Mouse (Mus musculus) neural tube, embryonic 12.5 days (tissue): ENCODE data around the gene Ccl4. TPM values are rescaled to one million over a fixed set of nuclear protein-coding genes. Genes with fewer than 3 reads are reported as not detected.

Source experiments
- ATAC-seq: fragments of 200-750 bp; cut with Nextera tagmentation; 2 replicates; pipeline ENCODE4 v1.8.0; 2017; ENCODE audit warnings: low read depth, mild to moderate bottlenecking, moderate TSS enrichment, moderate library complexity; ENCODE audit not compliant: low FRiP score
- H3K27ac ChIP-seq: fragments of 300-500 bp; sonication (generic); 2 replicates; pipeline ENCODE4 v1.5.1; 2016
- H3K27me3 ChIP-seq: fragments of 300-500 bp; sonication (generic); replicated peaks from 2 replicates; pipeline ENCODE4 v1.6.1; 2016; ENCODE audit warnings: mild to moderate bottlenecking
- H3K36me3 ChIP-seq: fragments of 300-500 bp; sonication (generic); 2 replicates; pipeline ENCODE4 v1.6.1; 2016; ENCODE audit warnings: mild to moderate bottlenecking
- H3K4me1 ChIP-seq: fragments of 300-500 bp; sonication (generic); 2 replicates; pipeline ENCODE4 v1.6.1; 2016
- H3K4me2 ChIP-seq: fragments of 300-500 bp; sonication (generic); replicated peaks from 2 replicates; pipeline ENCODE4 v1.6.1; 2016; ENCODE audit warnings: mild to moderate bottlenecking
- H3K4me3 ChIP-seq: fragments of 300-500 bp; sonication (generic); 2 replicates; pipeline ENCODE4 v1.5.1; 2016
- H3K9ac ChIP-seq: fragments of 300-500 bp; sonication (generic); 2 replicates; pipeline ENCODE4 v1.6.1; 2016; ENCODE audit warnings: mild to moderate bottlenecking
- H3K9me3 ChIP-seq: fragments of 300-500 bp; sonication (generic); 2 replicates; pipeline ENCODE4 v1.6.1; 2016; ENCODE audit warnings: mild to moderate bottlenecking
- WGBS: fragments of 180-500 bp; shearing (Covaris S2); methylation state at CpG from one replicate; pipeline ENCODE4 v1.1.7; 2016; 5-methylcytosine and 5-hydroxymethylcytosine counted together
- polyA plus RNA-seq: library from polyadenylated mRNA; unstranded; fragments of >200 nt; fragmentation: Nextera tagmentation; extraction: Ambion mirVana; gene quantifications from 2 replicates; pipeline ENCODE4 v1.2.1, GENCODE M21; 2016

The Ccl4 gene
- polyA plus RNA-seq, result 0.42 and 0.55 TPM in 2 replicates

DNA sequence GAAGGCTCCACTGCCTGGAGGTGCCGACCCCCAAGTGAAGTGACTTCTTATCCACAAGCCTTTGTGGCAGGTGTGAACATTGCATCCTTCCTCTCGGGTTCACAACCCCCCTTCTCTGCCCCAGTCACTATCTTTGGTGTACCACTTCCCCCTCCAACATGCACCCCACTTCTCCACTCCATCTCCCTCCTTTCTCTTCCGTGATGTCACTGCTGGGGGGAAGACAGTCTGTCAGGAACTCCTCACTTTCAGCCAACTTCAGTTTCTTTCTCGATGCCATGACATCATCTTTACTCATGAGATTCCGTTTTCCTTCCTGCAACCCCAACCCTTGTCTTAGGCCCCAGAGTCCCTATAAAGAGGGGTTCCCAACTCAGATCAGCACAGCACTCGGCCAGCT lies at the start of gene Ccl4:
TSS of gene Ccl4 (plus strand) at position 381 of the 400 bp plus-strand sequence.
- Histone ChIP-seq H3K36me3 (no peaks in the 10 kb centered on the region), H3K27me3 (no peaks in the 10 kb centered on the region), H3K4me2 (no peak within 1 kb of the TSS), H3K4me3 (no peak within 1 kb of the TSS), H3K27ac (no peak within 1 kb of the TSS), H3K4me1 (no peaks in the 10 kb centered on the region), H3K9me3 (no peaks in the 10 kb centered on the region), H3K9ac (no peak within 1 kb of the TSS)
- whole genome bisulfite sequencing, result 86% methylated on average over 6 of the region's 6 CpGs
- no peak for ATAC-seq

DNA sequence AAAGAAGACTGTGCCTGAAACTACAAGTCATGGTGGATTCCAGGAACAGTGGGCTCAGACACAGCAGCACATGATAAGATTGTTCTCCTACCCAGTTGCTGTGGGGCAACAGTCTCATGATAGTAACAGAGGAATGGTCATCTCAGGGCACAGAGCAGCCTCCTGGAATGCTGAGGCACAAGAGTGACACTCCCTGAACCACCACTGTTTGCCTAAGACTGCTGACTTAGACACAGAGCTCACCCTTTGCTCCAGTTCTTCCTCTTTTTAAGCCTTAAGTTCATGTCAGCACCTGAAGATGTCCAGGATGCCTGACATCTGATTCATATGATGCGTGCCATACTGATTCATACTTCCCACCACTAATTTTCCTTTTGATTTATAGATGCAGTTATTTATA lies 45.8 kb upstream of the Ccl4 start:
- Histone ChIP-seq H3K9me3 (no peaks in the 10 kb centered on the region), H3K9ac (no peak overlapping the region), H3K4me1 (no peaks in the 10 kb centered on the region), H3K4me2 (no peak overlapping the region), H3K4me3 (no peak overlapping the region), H3K27ac (no peak overlapping the region), H3K27me3 (no peaks in the 10 kb centered on the region), H3K36me3 (no peaks in the 10 kb centered on the region)
- 90% methylated on average over 1 of the region's 1 CpGs for WGBS
- ATAC-seq, result no peak

DNA sequence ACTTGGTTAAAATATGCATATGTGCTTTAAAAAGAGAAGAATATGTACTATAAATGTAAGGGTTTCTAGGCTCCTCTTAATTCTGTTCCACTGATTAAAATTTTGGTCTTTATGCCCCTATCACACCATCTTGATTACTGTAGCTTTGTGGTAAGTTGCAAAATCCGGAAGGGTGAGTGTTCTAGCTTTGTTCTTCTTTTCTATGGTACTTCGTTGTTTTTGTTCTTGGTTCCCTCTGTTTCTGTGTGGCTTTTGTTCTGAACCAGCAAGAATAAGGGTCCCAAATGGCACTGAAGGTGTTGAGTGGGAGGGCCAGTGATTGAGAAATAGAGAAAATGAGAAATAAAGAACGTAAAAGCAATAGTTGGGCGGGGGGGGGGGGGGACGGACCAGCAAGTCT lies 44.1 kb upstream of the Ccl4 start:
- Histone ChIP-seq H3K36me3 (no peaks in the 10 kb centered on the region), H3K9me3 (no peaks in the 10 kb centered on the region), H3K27me3 (no peaks in the 10 kb centered on the region), H3K4me1 (no peaks in the 10 kb centered on the region), H3K4me3 (no peak overlapping the region), H3K4me2 (no peak overlapping the region), H3K9ac (no peak overlapping the region), H3K27ac (no peak overlapping the region)
- no peak for ATAC-seq
- 68% methylated on average over 4 of the region's 5 CpGs for WGBS

DNA sequence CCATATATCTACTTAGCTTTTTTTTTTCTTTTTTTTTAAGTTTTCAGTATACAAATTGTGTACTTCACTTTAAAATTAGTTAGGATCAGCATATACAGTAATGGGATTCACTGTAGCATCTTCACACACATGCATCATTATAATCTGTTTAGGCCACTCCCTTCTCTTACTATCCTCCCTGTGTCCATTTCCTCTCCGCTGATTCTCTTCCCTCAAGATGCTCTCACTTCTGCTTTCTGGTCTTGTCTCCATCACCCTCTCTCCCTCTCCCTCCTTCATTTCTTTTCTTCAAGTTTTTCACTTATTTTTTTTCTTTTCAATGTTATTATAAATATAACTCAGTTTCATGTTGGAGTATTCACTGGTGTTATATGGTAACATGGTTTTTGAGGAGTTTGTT lies 43.3 kb upstream of the Ccl4 start:
- H3K4me2 ChIP-seq, result no peak overlapping the region
- no peaks in the 10 kb centered on the region for H3K9me3 ChIP-seq
- WGBS, result 97% methylated on average over 1 of the region's 1 CpGs

DNA sequence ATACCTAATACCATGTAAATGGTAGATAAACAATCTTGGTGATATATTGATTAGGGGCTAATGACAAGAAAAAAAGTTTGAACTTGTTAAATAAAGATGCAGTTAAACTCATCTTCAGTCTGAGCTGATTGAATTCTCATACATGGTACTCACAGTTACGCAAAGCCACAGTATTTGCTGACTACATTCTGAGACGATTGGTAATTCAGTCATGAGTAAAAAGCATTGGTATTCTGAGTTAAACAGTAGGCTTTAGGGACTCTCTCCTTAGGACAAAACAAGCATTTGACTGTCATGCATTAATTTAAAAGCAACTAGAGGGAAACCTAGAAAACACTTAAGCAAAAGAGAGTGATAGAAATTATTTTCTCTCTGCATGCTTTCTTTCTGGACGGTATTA lies 38.8 kb upstream of the Ccl4 start:
- Histone ChIP-seq H3K27ac (no peak overlapping the region), H3K4me1 (no peaks in the 10 kb centered on the region), H3K4me3 (no peak overlapping the region), H3K27me3 (no peaks in the 10 kb centered on the region), H3K4me2 (no peak overlapping the region), H3K36me3 (no peaks in the 10 kb centered on the region), H3K9me3 (no peaks in the 10 kb centered on the region), H3K9ac (no peak overlapping the region)
- ATAC-seq, result no peak
- 87% methylated on average over 3 of the region's 3 CpGs for WGBS

More for the DNA sequence above, 43.3 kb upstream of the Ccl4 start:
- Histone ChIP-seq H3K27me3 (no peaks in the 10 kb centered on the region), H3K9ac (no peak overlapping the region), H3K4me3 (no peak overlapping the region), H3K4me1 (no peaks in the 10 kb centered on the region), H3K27ac (no peak overlapping the region), H3K36me3 (no peaks in the 10 kb centered on the region)
- ATAC-seq, result no peak

DNA sequence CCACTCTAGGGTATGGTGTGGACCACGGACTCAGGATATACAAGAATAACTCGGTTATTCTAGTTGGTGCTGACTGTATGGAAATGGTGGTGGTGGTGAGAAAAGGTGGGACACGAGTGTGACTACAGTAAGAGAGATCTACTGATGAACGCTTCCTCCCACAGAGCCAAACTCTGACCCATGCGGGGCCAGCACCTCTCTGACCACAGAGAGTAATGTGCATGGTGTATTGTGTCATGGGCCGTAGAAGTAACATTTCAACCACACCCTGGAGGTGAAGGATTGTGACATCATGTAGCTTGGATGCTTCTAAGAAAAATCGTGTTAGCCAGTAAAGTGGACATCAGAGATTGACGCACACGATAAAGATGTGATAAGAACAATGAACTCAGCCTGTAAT lies 33.6 kb upstream of the Ccl4 start:
- no peaks in the 10 kb centered on the region for H3K36me3 ChIP-seq
- H3K27ac ChIP-seq, result no peak overlapping the region
- H3K4me1 ChIP-seq, result no peaks in the 10 kb centered on the region
- no peak overlapping the region for H3K4me3 ChIP-seq
- WGBS, result 88% methylated on average over 9 of the region's 9 CpGs
- H3K9me3 ChIP-seq, result no peaks in the 10 kb centered on the region
- no peaks in the 10 kb centered on the region for H3K27me3 ChIP-seq
- H3K9ac ChIP-seq, result no peak overlapping the region
- H3K4me2 ChIP-seq, result no peak overlapping the region
- no peak for ATAC-seq

- 100% methylated on average over 1 of the region's 1 CpGs for whole genome bisulfite sequencing
- ATAC-seq, result no peak
- no peaks in the 10 kb centered on the region for H3K27me3 ChIP-seq
Measured at GRCm38 (mm10) chr11:83630630-83631029, 31.8 kb upstream of the Ccl4 start.

GRCm38 (mm10) chr11:83631065-83631464 lies 31.3 kb upstream of the Ccl4 start:
- Histone ChIP-seq H3K4me1 (no peaks in the 10 kb centered on the region), H3K9me3 (no peaks in the 10 kb centered on the region), H3K27me3 (no peaks in the 10 kb centered on the region), H3K36me3 (no peaks in the 10 kb centered on the region), H3K4me3 (no peak overlapping the region), H3K4me2 (no peak overlapping the region), H3K27ac (no peak overlapping the region), H3K9ac (no peak overlapping the region)
- ATAC-seq, result no peak
- WGBS, result 87% methylated on average over 2 of the region's 2 CpGs

More at GRCm38 (mm10) chr11:83630630-83631029, 31.8 kb upstream of the Ccl4 start:
- Histone ChIP-seq H3K9me3 (no peaks in the 10 kb centered on the region), H3K4me3 (no peak overlapping the region), H3K4me2 (no peak overlapping the region), H3K27ac (no peak overlapping the region), H3K36me3 (no peaks in the 10 kb centered on the region), H3K9ac (no peak overlapping the region), H3K4me1 (no peaks in the 10 kb centered on the region)

GRCm38 (mm10) chr11:83632744-83633143 lies 29.6 kb upstream of the Ccl4 start:
- Histone ChIP-seq H3K36me3 (no peaks in the 10 kb centered on the region), H3K4me1 (no peaks in the 10 kb centered on the region), H3K9ac (no peak overlapping the region), H3K9me3 (no peaks in the 10 kb centered on the region), H3K27me3 (no peaks in the 10 kb centered on the region), H3K4me3 (no peak overlapping the region), H3K4me2 (no peak overlapping the region), H3K27ac (no peak overlapping the region)
- 75% methylated on average over 4 of the region's 4 CpGs for WGBS
- no peak for ATAC-seq

DNA sequence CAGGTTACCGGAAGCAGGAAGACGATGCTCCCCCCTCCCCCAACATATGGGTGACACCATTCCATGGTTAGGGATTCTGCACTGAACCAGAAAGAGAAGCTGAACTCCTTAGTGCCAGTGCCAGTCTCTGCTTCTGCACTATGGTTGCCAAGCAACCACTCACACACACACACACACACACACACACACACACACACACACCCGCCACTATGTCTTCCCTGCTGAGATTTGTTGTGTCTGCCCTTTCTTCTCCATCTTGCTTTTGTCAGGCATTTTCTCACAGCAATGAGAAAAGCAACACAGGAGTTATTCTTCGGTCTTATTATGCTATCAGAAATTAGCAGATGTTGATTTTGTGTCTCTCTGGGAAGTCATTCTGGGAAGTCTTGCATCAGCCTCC lies 28.0 kb upstream of the Ccl4 start:
- no peak overlapping the region for H3K4me2 ChIP-seq

DNA sequence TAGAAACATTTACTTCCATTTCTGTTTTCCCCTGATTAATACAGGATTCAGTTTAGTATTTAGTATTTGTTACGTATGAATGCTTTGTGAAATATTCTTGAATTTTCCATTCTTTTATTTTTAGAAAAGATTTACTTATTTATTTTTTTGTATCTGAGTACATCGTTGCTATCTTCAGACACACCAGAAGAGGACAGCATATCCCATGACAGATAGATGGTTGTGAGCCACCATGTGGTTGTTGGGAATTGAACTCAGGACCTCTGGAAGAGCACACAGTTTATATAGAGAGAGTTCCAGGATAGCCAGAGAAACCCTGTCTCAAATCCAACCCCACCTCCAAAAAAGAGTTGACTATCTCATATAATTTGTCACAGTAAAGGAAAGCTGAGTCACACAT lies 27.5 kb upstream of the Ccl4 start:
- H3K27me3 ChIP-seq, result no peaks in the 10 kb centered on the region
- WGBS, result 95% methylated on average over 2 of the region's 2 CpGs

More for the DNA sequence above, 28.0 kb upstream of the Ccl4 start:
- Histone ChIP-seq H3K36me3 (no peaks in the 10 kb centered on the region), H3K4me3 (no peak overlapping the region), H3K27ac (no peak overlapping the region), H3K9me3 (no peaks in the 10 kb centered on the region), H3K27me3 (no peaks in the 10 kb centered on the region), H3K4me1 (no peaks in the 10 kb centered on the region), H3K9ac (no peak overlapping the region)
- no peak for ATAC-seq
- WGBS, result 55% methylated on average over 4 of the region's 4 CpGs

DNA sequence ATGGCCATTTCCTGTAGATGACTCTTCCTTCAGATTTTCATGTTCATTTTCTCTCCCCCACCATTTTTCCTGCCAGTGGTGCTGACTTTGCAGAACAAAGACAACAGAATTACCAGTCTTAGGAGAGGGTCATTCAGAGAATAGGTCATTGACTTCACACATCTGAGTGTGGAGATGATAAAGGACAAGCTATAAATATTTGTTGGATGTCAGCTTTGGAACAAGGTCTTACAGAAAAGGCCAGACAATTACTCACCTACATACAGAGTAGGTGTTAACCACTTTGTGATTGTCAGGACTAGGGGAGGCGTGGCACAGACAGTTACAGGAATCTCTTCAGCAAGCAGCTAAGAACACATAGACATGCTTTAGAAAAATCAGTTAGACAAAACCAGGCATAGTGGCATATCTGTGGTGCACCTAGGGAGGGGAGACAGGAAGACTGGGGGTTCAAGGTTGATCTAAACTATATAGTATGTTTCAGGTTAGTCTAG lies 25.6 kb upstream of the Ccl4 start:
- no peak overlapping the region for H3K9ac ChIP-seq
- no peak overlapping the region for H3K4me2 ChIP-seq
- H3K36me3 ChIP-seq, result no peaks in the 10 kb centered on the region
- H3K27me3 ChIP-seq, result no peaks in the 10 kb centered on the region
- H3K4me3 ChIP-seq, result no peak overlapping the region
- no peak overlapping the region for H3K27ac ChIP-seq
- ATAC-seq, result no peak
- H3K4me1 ChIP-seq, result no peaks in the 10 kb centered on the region
- 79% methylated on average over 1 of the region's 1 CpGs for WGBS
- H3K9me3 ChIP-seq, result no peaks in the 10 kb centered on the region

More for the DNA sequence above, 27.5 kb upstream of the Ccl4 start:
- no peak overlapping the region for H3K4me3 ChIP-seq
- no peak for ATAC-seq
- H3K27ac ChIP-seq, result no peak overlapping the region
- H3K9me3 ChIP-seq, result no peaks in the 10 kb centered on the region
- H3K36me3 ChIP-seq, result no peaks in the 10 kb centered on the region
- H3K4me1 ChIP-seq, result no peaks in the 10 kb centered on the region
- no peak overlapping the region for H3K9ac ChIP-seq
- no peak overlapping the region for H3K4me2 ChIP-seq

- Histone ChIP-seq H3K9ac (no peak overlapping the region), H3K27ac (no peak overlapping the region), H3K4me2 (no peak overlapping the region), H3K4me3 (no peak overlapping the region), H3K4me1 (no peaks in the 10 kb centered on the region), H3K9me3 (no peaks in the 10 kb centered on the region), H3K27me3 (no peaks in the 10 kb centered on the region), H3K36me3 (no peaks in the 10 kb centered on the region)
- ATAC-seq, result no peak
- 60% methylated on average over 2 of the region's 2 CpGs for WGBS
Measured at GRCm38 (mm10) chr11:83638934-83639333, 23.4 kb upstream of the Ccl4 start.
